14 mouse cellular contexts compared by ENCODE assay signal in genomic region chr8:89021139-89021538, GRCm38 (mm10). TPM values are rescaled to one million over a fixed set of nuclear protein-coding genes. Genes with fewer than 3 reads are reported as not detected.
A peak's percentile ranks its signal among the peaks of the same experiment; 100 is the strongest.
DNase-seq lines count a peak whose midpoint lies in the region; ATAC-seq and TF ChIP-seq lines count a peak whose summit lies in the region.
"Had no signal": no experiment of that assay in that cellular context is flagged by ENCODE, and none has a peak within 500 bp of the region (broad histone marks: within the 10 kb centered on the region; RNA-seq: fewer than 3 reads in every experiment).

No protein-coding gene starts in this region.

- H3K36me3 ChIP-seq in forebrain, embryonic 10.5 days (replicated peaks), result no peaks in the 10 kb centered on the region
- H3K36me3 ChIP-seq in forebrain, embryonic 16.5 days (ENCODE audit: control insufficient read depth, insufficient read depth), result no peaks in the 10 kb centered on the region
- H3K36me3 ChIP-seq in kidney, adult 2 months (ENCODE audit: control insufficient read depth, insufficient read depth, low read length), result no peaks in the 10 kb centered on the region
- H3K36me3 ChIP-seq in CH12.LX (replicated peaks in 1 of 2; ENCODE audit: control insufficient read depth in 1 of 2, insufficient read depth in 1 of 2, low read length in 1 of 2), result no peaks in the 10 kb centered on the region
- H3K36me3 ChIP-seq: embryonic facial prominence, embryonic 13.5 days; neural tube, embryonic 12.5 days had no signal

- no peak overlapping the region for H3K4me2 ChIP-seq in forebrain, embryonic 16.5 days (ENCODE audit: low read length)
- H3K4me2 ChIP-seq in CH12.LX (ENCODE audit: insufficient read depth, low read depth, poor library complexity, severe bottlenecking), result peak overlapping the region; percentile 5; the same call in 1 of the 2 replicates
- H3K4me2 ChIP-seq: embryonic facial prominence, embryonic 13.5 days; neural tube, embryonic 12.5 days had no signal

- no peaks in the 10 kb centered on the region for H3K79me2 ChIP-seq in CH12.LX (replicated peaks; ENCODE audit: control insufficient read depth, extremely low read depth, insufficient read depth, poor library complexity, severe bottlenecking)

- H3K27ac ChIP-seq in forebrain, embryonic 10.5 days, result peak overlapping the region; percentile 58
- H3K27ac ChIP-seq in forebrain, embryonic 16.5 days (ENCODE audit: low read length), result no peak overlapping the region
- no peak overlapping the region for H3K27ac ChIP-seq in kidney, adult 2 months (ENCODE audit: insufficient read depth, low read depth, low read length)
- no peak overlapping the region for H3K27ac ChIP-seq in CH12.LX (ENCODE audit: insufficient read depth, low read depth)
- H3K27ac ChIP-seq: embryonic facial prominence, embryonic 13.5 days; neural tube, embryonic 12.5 days had no signal

- peaks cover 50% of the 10 kb centered on the region for H3K27me3 ChIP-seq in forebrain, embryonic 10.5 days (ENCODE audit: poor library complexity, severe bottlenecking)
- H3K27me3 ChIP-seq in forebrain, embryonic 16.5 days (replicated peaks; ENCODE audit: control insufficient read depth, insufficient read depth, low read length), result no peaks in the 10 kb centered on the region
- H3K27me3 ChIP-seq in kidney, adult 2 months (replicated peaks; ENCODE audit: control insufficient read depth, insufficient read depth, low read length), result no peaks in the 10 kb centered on the region
- no peaks in the 10 kb centered on the region for H3K27me3 ChIP-seq in CH12.LX (replicated peaks)
- H3K27me3 ChIP-seq: neural tube, embryonic 12.5 days had no signal

- dilution Hi-C loops in CH12.LX (cut with MboI; ENCODE audit: extremely low pct_ligation_motif_present, extremely low pct_unique_long_range_greater_than_20kb, low sequenced_read_pairs), result no loop called here

- no peak for TF ChIP-seq POLR2A in kidney, adult 2 months (IDR thresholded peaks at IDR 0.05; ENCODE audit: low read depth, low read length)
- TF ChIP-seq POLR2A in CH12.LX (IDR thresholded peaks at IDR 0.05; ENCODE audit: low read depth, low read length), result no peak

- H3K4me1 ChIP-seq in forebrain, embryonic 10.5 days, result peaks cover 45% of the 10 kb centered on the region
- H3K4me1 ChIP-seq in forebrain, embryonic 16.5 days (replicated peaks; ENCODE audit: control insufficient read depth, insufficient read depth, low read length), result peaks cover 12% of the 10 kb centered on the region
- H3K4me1 ChIP-seq in kidney, adult 2 months (ENCODE audit: control insufficient read depth, insufficient read depth, low read length), result peaks cover 8% of the 10 kb centered on the region
- H3K4me1 ChIP-seq in CH12.LX (ENCODE audit: control insufficient read depth in 1 of 2, insufficient read depth in 2 of 2), result peaks cover 0 to 6% of the 10 kb centered on the region in 2 experiments; a peak in 1 of 4 replicates

- H3K4me3 ChIP-seq in forebrain, embryonic 10.5 days, result no peak overlapping the region
- no peak overlapping the region for H3K4me3 ChIP-seq in forebrain, embryonic 16.5 days (replicated peaks; ENCODE audit: low read length)
- no peak overlapping the region for H3K4me3 ChIP-seq in kidney, adult 2 months (ENCODE audit: insufficient read depth, low read depth, low read length)
- H3K4me3 ChIP-seq in CH12.LX (replicated peaks in 1 of 3; ENCODE audit: low read depth in 2 of 3, low read length in 2 of 3, poor library complexity in 1 of 3), result no peak overlapping the region
- H3K4me3 ChIP-seq: embryonic facial prominence, embryonic 13.5 days; neural tube, embryonic 12.5 days had no signal

- no peak for TF ChIP-seq RAD21 in CH12.LX (IDR thresholded peaks at IDR 0.05; ENCODE audit: low read depth, low read length)

- no peaks in the 10 kb centered on the region for H3K9me3 ChIP-seq in forebrain, embryonic 10.5 days
- H3K9me3 ChIP-seq in forebrain, embryonic 16.5 days (ENCODE audit: control insufficient read depth, low read length), result no peaks in the 10 kb centered on the region
- H3K9me3 ChIP-seq in CH12.LX (replicated peaks; ENCODE audit: low read length), result peaks cover 49% of the 10 kb centered on the region
- H3K9me3 ChIP-seq: embryonic facial prominence, embryonic 13.5 days; neural tube, embryonic 12.5 days had no signal

- in situ Hi-C loops in CH12.LX (cut with MboI; ENCODE audit: low pct_ligation_motif_present, low pct_unique_long_range_greater_than_20kb, low sequenced_read_pairs), result no loop called here

- no peak for ATAC-seq in forebrain, embryonic 16.5 days

- TF ChIP-seq CTCF in kidney, adult 2 months (conservative IDR thresholded peaks at IDR 0.05; ENCODE audit: insufficient read depth, insufficient read length, low read depth, low read length), result no peak
- TF ChIP-seq CTCF in CH12.LX (conservative IDR thresholded peaks at IDR 0.05 in 1 of 2, IDR thresholded peaks at IDR 0.05 in 1 of 2; ENCODE audit: low read depth in 2 of 2, low read length in 2 of 2), result no peak

- no peak overlapping the region for H3K9ac ChIP-seq in forebrain, embryonic 16.5 days (replicated peaks; ENCODE audit: low read depth, low read length)
- H3K9ac ChIP-seq in CH12.LX (ENCODE audit: insufficient read depth, low read depth), result no peak overlapping the region
- H3K9ac ChIP-seq: embryonic facial prominence, embryonic 13.5 days; neural tube, embryonic 12.5 days had no signal

- TF ChIP-seq EP300 in CH12.LX (IDR thresholded peaks at IDR 0.05; ENCODE audit: low read length), result no peak

- 5% methylated on average over 5 of the region's 5 CpGs for WGBS in forebrain, embryonic 10.5 days
- WGBS in forebrain, embryonic 16.5 days, result 8% methylated on average over 5 of the region's 5 CpGs
- 24% methylated on average over 5 of the region's 5 CpGs for WGBS in kidney, adult 2 months

- no peak for DNase-seq in forebrain, embryonic 10.5 days (ENCODE audit: extremely low spot score, low spot score)
- peak; percentile 21 for DNase-seq in kidney, adult 2 months
- no peak for DNase-seq in kidney, postnatal 10 days
- DNase-seq in CH12.LX (ENCODE audit: extremely low read depth), result no peak
- DNase-seq in embryo, embryonic 11 days, result peak; percentile 61
- no peak for DNase-seq in frontal cortex, postnatal 14 days (ENCODE audit: low spot score in 2 of 2)
- no peak for DNase-seq in urinary bladder, postnatal 25 days (ENCODE audit: low spot score)
- DNase-seq: adrenal gland, postnatal 14 days; left cerebral cortex, postnatal 4 days; lung, postnatal 14 days; midbrain, embryonic 14.5 days had no signal

TF ChIP-seq in CH12.LX, 34 proteins besides CTCF, POLR2A, EP300 and RAD21:
- no peak for TF ChIP-seq USF2 (conservative IDR thresholded peaks at IDR 0.05; ENCODE audit: low read depth, low read length)
- no peak for TF ChIP-seq HCFC1 (IDR thresholded peaks at IDR 0.05; ENCODE audit: low read depth, low read length)
- no peak for TF ChIP-seq UBTF (IDR thresholded peaks at IDR 0.05; ENCODE audit: low read depth, low read length)
- no peak for TF ChIP-seq BHLHE40 (IDR thresholded peaks at IDR 0.05; ENCODE audit: low read depth, low read length)

RNA-seq across cellular contexts. Expression of gene Sall1, which starts 22.8 kb away (rescaled TPM):
- polyA plus RNA-seq in forebrain, embryonic 10.5 days (2016; fragmentation: Nextera tagmentation; extraction: Ambion mirVana), result 12.2 TPM in 2 replicates
- 12.5 and 14.6 TPM in 2 replicates for polyA plus RNA-seq in forebrain, embryonic 16.5 days (2015; fragmentation: Nextera tagmentation; extraction: Ambion mirVana)
- 26.0 and 34.0 TPM in 2 replicates for polyA plus RNA-seq in kidney, adult 2 months (2012; rRNA removed)
- total RNA-seq in CH12.LX (2012; rRNA removed), result not detected in 2 replicates
- total RNA-seq in CH12.LX (2014; rRNA removed), result not detected in 2 replicates
- polyA plus RNA-seq in CH12.LX (2012; ENCODE audit: insufficient read length, low read depth), result not detected in 2 replicates

Comparison
In these comparisons a context has a peak if more than half of its experiments do, and no peak if none do; other contexts are left out.
1. DNase-seq: peak in kidney, adult 2 months (single experiment) and embryo, embryonic 11 days (single experiment); none in forebrain, embryonic 10.5 days (single experiment), kidney, postnatal 10 days (single experiment), CH12.LX (single experiment), frontal cortex, postnatal 14 days (0 of 2) and urinary bladder, postnatal 25 days (single experiment).
2. RNA of gene Sall1, which starts 22.8 kb away (polyA plus RNA-seq): 26.0 to 34.0 TPM in kidney, adult 2 months, 12.5 to 14.6 TPM in forebrain, embryonic 16.5 days and 12.2 TPM in forebrain, embryonic 10.5 days; not detected in CH12.LX; every median in the first group is over 10 times any median in the second.